ENCODE assay signal across 13 mouse cellular contexts in genomic region chr16:32508506-32509065, GRCm38 (mm10). TPM values are rescaled to one million over a fixed set of nuclear protein-coding genes. Genes with fewer than 3 reads are reported as not detected.
DNase-seq lines count a peak whose midpoint lies in the region; ATAC-seq and TF ChIP-seq lines count a peak whose summit lies in the region.
"Had no signal": no experiment of that assay in that cellular context is flagged by ENCODE, and none has a peak within 500 bp of the region (broad histone marks: within the 10 kb centered on the region; RNA-seq: fewer than 3 reads in every experiment).

No protein-coding gene starts in this region.

- TF ChIP-seq CTCF in E14TG2a.4 (conservative IDR thresholded peaks at IDR 0.05; ENCODE audit: low read length), result no peak

- peak overlapping the region; percentile 35; the same call in 1 of the 2 replicates for H3K4me2 ChIP-seq in heart, embryonic 15.5 days
- H3K4me2 ChIP-seq in liver, embryonic 12.5 days, result peak overlapping the region; percentile 90
- H3K4me2 ChIP-seq: neural tube, embryonic 12.5 days had no signal

- no peak for ATAC-seq in heart, embryonic 15.5 days (replicated peaks; ENCODE audit: insufficient number of reproducible peaks, insufficient read depth, low FRiP score, low read depth)
- ATAC-seq in liver, embryonic 12.5 days, result no peak

- H3K9me3 ChIP-seq in heart, embryonic 15.5 days (replicated peaks), result no peaks in the 10 kb centered on the region
- H3K9me3 ChIP-seq in E14TG2a.4 (ENCODE audit: low read length), result peaks cover 18% of the 10 kb centered on the region
- H3K9me3 ChIP-seq in liver, embryonic 12.5 days (replicated peaks), result no peaks in the 10 kb centered on the region
- H3K9me3 ChIP-seq: neural tube, embryonic 12.5 days had no signal

- no peak for DNase-seq in heart, postnatal 14 days
- DNase-seq in c-Kit-positive CD71-positive TER-119-negative erythroid progenitor cells, embryonic 14.5 days (ENCODE audit: low read depth), result peak; percentile 54
- DNase-seq in kidney, adult 9 months, result no peak
- no peak for DNase-seq in left cerebral cortex, adult 9 months (ENCODE audit: low spot score in 2 of 2)
- DNase-seq in left cerebral cortex, postnatal 36 days (ENCODE audit: low spot score in 2 of 2), result no peak
- DNase-seq: kidney, adult 11 months had no signal

- 32% methylated on average over 3 of the region's 3 CpGs for WGBS in heart, embryonic 15.5 days
- WGBS in liver, embryonic 12.5 days (ENCODE audit: insufficient replicate concordance), result 7% methylated on average over 3 of the region's 3 CpGs

- H3K4me3 ChIP-seq in heart, embryonic 15.5 days, result no peak overlapping the region
- peak overlapping the region; percentile 54 for H3K4me3 ChIP-seq in E14TG2a.4 (replicated peaks; ENCODE audit: low read length)
- peak overlapping the region; percentile 53 for H3K4me3 ChIP-seq in liver, embryonic 12.5 days
- H3K4me3 ChIP-seq: neural tube, embryonic 12.5 days had no signal

- peak overlapping the region; percentile 83 for H3K27ac ChIP-seq in heart, embryonic 15.5 days
- peak overlapping the region; percentile 100 for H3K27ac ChIP-seq in liver, embryonic 12.5 days
- H3K27ac ChIP-seq: neural tube, embryonic 12.5 days had no signal

- H3K27me3 ChIP-seq in heart, embryonic 15.5 days, result peaks cover 7% of the 10 kb centered on the region
- H3K27me3 ChIP-seq in E14TG2a.4 (ENCODE audit: insufficient read depth, low read length), result no peaks in the 10 kb centered on the region
- H3K27me3 ChIP-seq in liver, embryonic 12.5 days (replicated peaks), result 0 out of 2 replicates have a peak, but pooled peaks cover 4% of the 10 kb centered on the region

- no peak overlapping the region for H3K9ac ChIP-seq in heart, embryonic 15.5 days
- H3K9ac ChIP-seq in liver, embryonic 12.5 days, result peak overlapping the region; percentile 88
- H3K9ac ChIP-seq: neural tube, embryonic 12.5 days had no signal

- H3K36me3 ChIP-seq in heart, embryonic 15.5 days, result no peaks in the 10 kb centered on the region
- no peaks in the 10 kb centered on the region for H3K36me3 ChIP-seq in E14TG2a.4 (ENCODE audit: insufficient read depth, low read length)
- H3K36me3 ChIP-seq in liver, embryonic 12.5 days, result no peaks in the 10 kb centered on the region
- H3K36me3 ChIP-seq: neural tube, embryonic 12.5 days had no signal

- intact Hi-C loops in heart, postnatal 14 days (cut with DNase I), result loop anchor here (2.0 to 5.0 kb wide), 2 partner anchors 100 to 129 kb away; partner anchors contain the start of gene Tfrc
- intact Hi-C loops in left cerebral cortex, postnatal 36 days (cut with DNase I), result loop anchor here (2.0 kb wide), 1 partner anchor 180 kb away; no protein-coding TSS in a partner anchor

- H3K4me1 ChIP-seq in heart, embryonic 15.5 days (replicated peaks), result peaks cover 42% of the 10 kb centered on the region
- H3K4me1 ChIP-seq in E14TG2a.4 (replicated peaks; ENCODE audit: low read depth, low read length), result peaks cover 91% of the 10 kb centered on the region
- peaks cover 80% of the 10 kb centered on the region for H3K4me1 ChIP-seq in liver, embryonic 12.5 days
- H3K4me1 ChIP-seq: neural tube, embryonic 12.5 days had no signal

RNA-seq across cellular contexts. Expression of gene Zdhhc19, which starts 12.5 kb away (rescaled TPM):
- not detected in 2 replicates for polyA plus RNA-seq in heart, embryonic 15.5 days (2015; fragmentation: Nextera tagmentation; extraction: Ambion mirVana)
- total RNA-seq in heart, postnatal 14 days (2021), result not detected
- polyA plus RNA-seq in liver, embryonic 12.5 days (2016; fragmentation: Nextera tagmentation; extraction: Ambion mirVana), result not detected in 2 replicates
- total RNA-seq in left cerebral cortex, postnatal 36 days (2021), result not detected
- polyA plus RNA-seq: cortical plate, adult 2 months; limb, embryonic 14.5 days; neural tube, embryonic 12.5 days; urinary bladder, adult 2 months had no signal

RNA-seq across cellular contexts. Expression of gene Slc51a, which starts 20.9 kb away (rescaled TPM):
- polyA plus RNA-seq in heart, embryonic 15.5 days (2015; fragmentation: Nextera tagmentation; extraction: Ambion mirVana), result 0.49 and 0.77 TPM in 2 replicates
- 1 to 10 TPM; 2.3 TPM for total RNA-seq in heart, postnatal 14 days (2021)
- polyA plus RNA-seq in liver, embryonic 12.5 days (2016; fragmentation: Nextera tagmentation; extraction: Ambion mirVana), result 0.57 and 0.66 TPM in 2 replicates
- not detected for total RNA-seq in left cerebral cortex, postnatal 36 days (2021)
- polyA plus RNA-seq: urinary bladder, adult 2 months had no signal
